Mouse (Mus musculus) embryonic fibroblast, embryonic 13.5 days (primary cell): ENCODE data around the gene Mapk8ip2.

Experiments
- CTCF ChIP-seq: IDR thresholded peaks from 2 replicates; pipeline ENCODE4 v1.5.1; 2011; ENCODE audit warnings: mild to moderate bottlenecking, control low read depth, low read length, moderate library complexity, borderline replicate concordance; ENCODE audit not compliant: insufficient read depth
- POLR2A ChIP-seq: IDR thresholded peaks from 2 replicates; pipeline ENCODE4 v1.6.1; 2011; ENCODE audit warnings: low read depth, mild to moderate bottlenecking, control low read depth, low read length, moderate library complexity

- TF ChIP-seq POLR2A (no peak), CTCF (no peak)
Observed at GRCm38 (mm10) chr15:89462176-89462575, 8.5 kb downstream of the Mapk8ip2 start.
